Mouse (Mus musculus): ENCODE data around the gene Hormad2. TPM values are rescaled to one million over a fixed set of nuclear protein-coding genes. Genes with fewer than 3 reads are reported as not detected.

Hormad2 gene
- polyA plus RNA-seq, 1 experiment from 2014 or later: 0.51 TPM

DNA sequence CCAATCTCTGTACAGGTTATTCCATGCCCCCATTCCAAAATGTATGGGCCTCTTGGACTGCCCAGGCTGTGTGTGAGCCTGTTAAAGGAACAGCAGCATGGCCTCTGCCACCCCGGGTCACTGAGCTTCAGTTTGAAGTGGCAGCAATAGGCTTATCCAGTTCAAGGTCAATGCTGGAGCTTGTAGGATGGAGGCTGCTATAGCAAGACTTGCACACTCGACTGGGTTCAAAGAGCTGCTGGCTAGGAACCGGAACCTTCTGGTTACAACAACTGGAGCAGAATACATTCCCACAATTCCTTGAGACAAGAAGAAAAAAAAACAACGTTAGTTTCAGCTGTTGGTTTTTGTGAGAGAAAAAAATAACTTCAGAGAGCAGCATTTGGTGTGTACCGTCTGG is 41.7 kb upstream of the Hormad2 start:
- ATAC-seq (ENCODE audit: low FRiP score, low TSS enrichment) (no peak), DNase-seq (ENCODE audit: low spot score) (no peak)
- TF ChIP-seq CTCF (IDR thresholded peaks at IDR 0.05; ENCODE audit: low read depth): no peak
- TF ChIP-seq EP300 (optimal IDR thresholded peaks at IDR 0.05): no peak
- Histone ChIP-seq H3K9ac (ENCODE audit: low read length) (no peak overlapping the region), H3K4me3 (ENCODE audit: low read depth, low read length) (no peak overlapping the region), H3K9me3 (ENCODE audit: control insufficient read depth, low read length) (no peaks in the 10 kb centered on the region), H3K4me1 (replicated peaks; ENCODE audit: control insufficient read depth, insufficient read depth) (no peaks in the 10 kb centered on the region), H3K36me3 (ENCODE audit: control insufficient read depth, insufficient read depth, low read length) (peaks cover 42% of the 10 kb centered on the region), H3K27me3 (ENCODE audit: control insufficient read depth, insufficient read depth, low read length) (no peaks in the 10 kb centered on the region), H3K27ac (replicated peaks) (no peak overlapping the region), H3K4me2 (replicated peaks; ENCODE audit: low read depth) (no peak overlapping the region)
- 91% methylated on average over 5 of the region's 5 CpGs for WGBS

DNA sequence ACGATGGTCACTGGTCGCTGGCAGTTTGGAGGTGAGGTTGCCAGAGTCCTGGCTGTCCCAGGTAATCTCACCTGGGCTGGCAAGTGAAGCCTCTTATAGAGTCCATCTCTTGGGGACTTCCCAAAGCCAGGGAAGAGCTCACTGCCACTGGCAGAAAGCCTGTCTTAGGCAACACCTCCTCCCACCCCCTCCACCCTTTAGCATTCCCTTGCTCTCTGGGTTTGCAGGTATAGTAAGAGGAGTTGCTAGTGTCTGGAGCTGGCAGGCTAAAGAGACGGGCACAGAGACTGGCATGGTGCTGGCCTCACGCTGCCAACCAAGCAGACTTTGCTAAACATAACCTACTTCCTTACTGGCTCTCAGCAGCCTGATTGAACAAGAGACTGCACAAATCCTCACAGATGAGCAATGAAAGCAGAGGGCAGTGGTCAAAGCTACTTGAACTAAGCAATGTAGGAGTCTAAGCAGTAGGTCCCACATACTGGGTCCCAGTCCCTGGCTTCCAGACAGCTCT is 35.3 kb upstream of the Hormad2 start:
- 87% methylated on average over 4 of the region's 4 CpGs for WGBS
- Histone ChIP-seq H3K27ac (replicated peaks) (no peak overlapping the region), H3K27me3 (ENCODE audit: control insufficient read depth, insufficient read depth, low read length) (no peaks in the 10 kb centered on the region), H3K4me3 (ENCODE audit: low read depth, low read length) (no peak overlapping the region), H3K4me1 (replicated peaks; ENCODE audit: control insufficient read depth, insufficient read depth) (no peaks in the 10 kb centered on the region), H3K36me3 (ENCODE audit: control insufficient read depth, insufficient read depth, low read length) (peaks cover 7% of the 10 kb centered on the region; the same call in 1 of the 2 replicates), H3K9ac (ENCODE audit: low read length) (no peak overlapping the region), H3K4me2 (replicated peaks; ENCODE audit: low read depth) (no peak overlapping the region), H3K9me3 (ENCODE audit: control insufficient read depth, low read length) (no peaks in the 10 kb centered on the region)
- no peak for DNase-seq (ENCODE audit: low spot score)
- TF ChIP-seq CTCF (IDR thresholded peaks at IDR 0.05; ENCODE audit: low read depth): no peak
- TF ChIP-seq EP300 (optimal IDR thresholded peaks at IDR 0.05): no peak
- no peak for ATAC-seq (ENCODE audit: low FRiP score, low TSS enrichment)

DNA sequence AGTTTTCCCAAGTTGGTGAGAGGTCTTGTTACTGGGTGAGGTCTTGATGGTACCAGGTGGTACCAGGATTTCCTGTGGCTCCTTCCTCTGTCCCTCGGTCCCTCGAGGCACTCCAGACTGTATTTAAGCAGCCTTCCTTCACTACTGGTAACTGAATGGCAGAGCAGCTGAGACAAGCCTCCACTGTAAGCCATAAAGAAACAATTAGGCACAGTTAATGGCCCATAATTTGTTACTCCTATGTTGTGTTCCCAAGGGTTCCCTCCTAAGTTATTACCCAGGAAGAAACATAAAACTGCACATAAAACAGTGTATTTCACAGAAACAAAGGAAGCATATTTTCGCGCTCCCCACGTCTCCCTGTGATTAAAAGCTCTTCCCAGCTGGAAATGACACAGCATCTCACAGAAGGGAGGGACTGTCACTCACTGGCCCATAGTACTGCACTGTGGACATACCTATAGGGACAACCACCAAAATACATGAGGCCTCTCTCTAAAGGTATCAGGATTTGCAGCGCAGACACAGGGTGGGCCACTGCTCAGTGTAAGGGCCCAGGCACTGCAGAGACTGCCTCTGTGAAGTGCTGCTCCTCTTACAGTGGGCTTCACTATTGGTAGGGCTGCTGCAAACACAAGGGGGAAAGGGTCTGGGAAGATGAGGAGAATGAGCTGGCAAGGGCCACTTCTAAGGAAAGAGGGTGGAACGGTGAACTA is 31.7 kb upstream of the Hormad2 start:
- Histone ChIP-seq H3K9ac (ENCODE audit: low read length) (no peak overlapping the region), H3K36me3 (ENCODE audit: control insufficient read depth, insufficient read depth, low read length) (no peaks in the 10 kb centered on the region), H3K4me1 (replicated peaks; ENCODE audit: control insufficient read depth, insufficient read depth) (no peaks in the 10 kb centered on the region), H3K27me3 (ENCODE audit: control insufficient read depth, insufficient read depth, low read length) (no peaks in the 10 kb centered on the region), H3K9me3 (ENCODE audit: control insufficient read depth, low read length) (no peaks in the 10 kb centered on the region), H3K4me2 (replicated peaks; ENCODE audit: low read depth) (no peak overlapping the region), H3K27ac (replicated peaks) (no peak overlapping the region), H3K4me3 (ENCODE audit: low read depth, low read length) (no peak overlapping the region)
- WGBS: 76% methylated on average over 7 of the region's 7 CpGs
- ATAC-seq (ENCODE audit: low FRiP score, low TSS enrichment): no peak
- DNase-seq (ENCODE audit: low spot score): no peak
- TF ChIP-seq CTCF (IDR thresholded peaks at IDR 0.05; ENCODE audit: low read depth): no peak
- TF ChIP-seq EP300 (optimal IDR thresholded peaks at IDR 0.05): no peak

DNA sequence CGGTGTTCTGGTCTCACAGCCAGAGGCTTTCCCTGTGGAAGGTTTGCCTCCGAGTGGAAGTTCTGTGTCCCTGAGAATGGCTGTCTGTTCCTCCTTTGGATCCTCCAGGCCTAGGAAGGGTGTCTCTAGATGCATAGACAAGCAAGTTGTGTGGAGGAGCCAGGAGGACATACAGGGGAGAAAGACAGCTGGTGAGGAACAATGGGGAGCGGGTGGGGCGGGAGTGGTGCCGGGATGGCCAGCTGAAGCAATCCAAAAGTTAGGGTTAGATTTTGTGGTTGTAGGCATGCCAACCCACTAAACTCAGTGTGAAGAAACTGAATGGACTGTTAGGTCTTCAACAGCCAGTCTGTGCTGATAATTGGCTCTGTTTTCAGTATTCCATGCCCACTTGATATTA is 30.8 kb upstream of the Hormad2 start:
- Histone ChIP-seq H3K27ac (replicated peaks) (no peak overlapping the region), H3K9ac (ENCODE audit: low read length) (no peak overlapping the region), H3K4me1 (replicated peaks; ENCODE audit: control insufficient read depth, insufficient read depth) (no peaks in the 10 kb centered on the region), H3K27me3 (ENCODE audit: control insufficient read depth, insufficient read depth, low read length) (no peaks in the 10 kb centered on the region), H3K4me2 (replicated peaks; ENCODE audit: low read depth) (no peak overlapping the region), H3K4me3 (ENCODE audit: low read depth, low read length) (no peak overlapping the region), H3K36me3 (ENCODE audit: control insufficient read depth, insufficient read depth, low read length) (no peaks in the 10 kb centered on the region), H3K9me3 (ENCODE audit: control insufficient read depth, low read length) (no peaks in the 10 kb centered on the region)
- ATAC-seq (ENCODE audit: low FRiP score, low TSS enrichment) (no peak), DNase-seq (ENCODE audit: low spot score) (no peak)
- 73% methylated on average over 5 of the region's 5 CpGs for WGBS
- TF ChIP-seq CTCF (IDR thresholded peaks at IDR 0.05; ENCODE audit: low read depth) (no peak), EP300 (optimal IDR thresholded peaks at IDR 0.05) (no peak)

DNA sequence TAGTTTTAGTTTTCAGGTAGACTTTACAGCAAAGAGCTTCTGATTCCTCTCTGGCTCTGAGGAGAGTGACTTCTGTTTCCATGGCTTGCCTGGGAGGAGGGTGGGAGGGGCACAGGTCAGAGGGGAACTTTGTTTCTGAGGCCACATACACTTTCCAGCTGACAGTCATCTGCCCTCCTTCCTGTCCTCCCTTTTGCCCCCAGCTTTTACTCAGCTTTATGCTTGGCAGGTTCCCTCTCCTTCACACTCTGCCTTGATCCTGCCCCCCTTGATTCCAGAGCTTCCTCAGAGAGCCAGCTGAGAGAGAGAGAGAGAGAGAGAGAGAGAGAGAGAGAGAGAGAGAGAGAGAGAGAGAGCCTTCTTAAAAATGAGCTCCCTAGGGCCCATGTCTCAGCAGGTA is 30.3 kb upstream of the Hormad2 start:
- Histone ChIP-seq H3K4me1 (replicated peaks; ENCODE audit: control insufficient read depth, insufficient read depth) (no peaks in the 10 kb centered on the region), H3K4me3 (ENCODE audit: low read depth, low read length) (no peak overlapping the region), H3K4me2 (replicated peaks; ENCODE audit: low read depth) (no peak overlapping the region), H3K27me3 (ENCODE audit: control insufficient read depth, insufficient read depth, low read length) (no peaks in the 10 kb centered on the region), H3K27ac (replicated peaks) (no peak overlapping the region), H3K9ac (ENCODE audit: low read length) (no peak overlapping the region), H3K36me3 (ENCODE audit: control insufficient read depth, insufficient read depth, low read length) (no peaks in the 10 kb centered on the region), H3K9me3 (ENCODE audit: control insufficient read depth, low read length) (no peaks in the 10 kb centered on the region)
- no peak; the same call in 1 of the 2 replicates for ATAC-seq (ENCODE audit: low FRiP score, low TSS enrichment)
- no peak for TF ChIP-seq EP300 (optimal IDR thresholded peaks at IDR 0.05)
- no peak for TF ChIP-seq CTCF (IDR thresholded peaks at IDR 0.05; ENCODE audit: low read depth)
- no peak for DNase-seq (ENCODE audit: low spot score)

DNA sequence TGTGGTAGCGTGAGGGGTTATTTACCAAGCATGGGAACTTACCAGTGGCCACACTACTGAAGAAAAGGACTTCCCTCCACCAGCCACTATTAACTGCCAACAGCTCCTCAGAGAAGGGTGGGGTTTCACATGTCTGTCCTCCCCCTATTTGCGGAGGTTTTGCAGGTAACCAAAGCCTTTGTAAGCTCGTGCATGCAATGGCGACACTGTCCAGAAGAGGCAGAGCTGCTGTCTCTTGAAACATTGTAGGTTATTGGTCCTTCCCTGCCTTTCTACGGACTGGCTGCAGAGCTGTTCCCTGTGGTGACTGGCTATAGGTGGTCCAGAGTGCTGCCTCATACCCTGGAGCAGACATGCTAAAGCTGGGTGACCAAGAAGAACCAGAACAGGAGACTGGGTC is 28.2 kb upstream of the Hormad2 start:
- H3K4me2 ChIP-seq (replicated peaks; ENCODE audit: low read depth): no peak overlapping the region
- no peak for ATAC-seq (ENCODE audit: low FRiP score, low TSS enrichment)
- H3K4me3 ChIP-seq (ENCODE audit: low read depth, low read length): no peak overlapping the region
- H3K36me3 ChIP-seq (ENCODE audit: control insufficient read depth, insufficient read depth, low read length): no peaks in the 10 kb centered on the region
- TF ChIP-seq CTCF (IDR thresholded peaks at IDR 0.05; ENCODE audit: low read depth): 0 out of 2 replicates have a peak, but pooled peaks have one; percentile 7
- TF ChIP-seq EP300 (optimal IDR thresholded peaks at IDR 0.05): no peak
- 63% methylated on average over 5 of the region's 5 CpGs for WGBS
- no peak for DNase-seq (ENCODE audit: low spot score)
- no peak overlapping the region for H3K27ac ChIP-seq (replicated peaks)
- H3K9ac ChIP-seq (ENCODE audit: low read length): no peak overlapping the region
- no peaks in the 10 kb centered on the region for H3K4me1 ChIP-seq (replicated peaks; ENCODE audit: control insufficient read depth, insufficient read depth)
- no peaks in the 10 kb centered on the region for H3K9me3 ChIP-seq (ENCODE audit: control insufficient read depth, low read length)
- H3K27me3 ChIP-seq (ENCODE audit: control insufficient read depth, insufficient read depth, low read length): no peaks in the 10 kb centered on the region

Measured in stomach, postnatal 0 days (tissue).